Mouse (Mus musculus): ENCODE measurements around the gene Spata31d1b.

GRCm38 (mm10) chr13:59673597-59673996 is 38.5 kb upstream of the Spata31d1b start:
- no peak for TF ChIP-seq CTCF (IDR thresholded peaks at IDR 0.05; ENCODE audit: low read depth, low read length)
- no peak for TF ChIP-seq POLR2A (IDR thresholded peaks at IDR 0.05; ENCODE audit: insufficient read depth, low read length)
